Mouse (Mus musculus) hindbrain, embryonic 16.5 days (tissue): ENCODE results near the gene Ano1. TPM values are rescaled to one million over a fixed set of nuclear protein-coding genes. Genes with fewer than 3 reads are reported as not detected.
A peak's percentile ranks its signal among the peaks of the same experiment; 100 is the strongest.

Experiments
- ATAC-seq: fragments of 200-750 bp; cut with Nextera tagmentation; 2 replicates; pipeline ENCODE4 v1.8.0; 2017; ENCODE audit warnings: moderate TSS enrichment, moderate library complexity
- H3K27ac ChIP-seq: fragments of 300-500 bp; sonication (generic); 2 replicates; pipeline ENCODE4 v1.5.1; 2014; ENCODE audit warnings: low read depth, mild to moderate bottlenecking, control low read depth, low read length, moderate library complexity
- H3K27me3 ChIP-seq: fragments of 300-500 bp; sonication (generic); replicated peaks from 2 replicates; pipeline ENCODE4 v1.6.1; 2014; ENCODE audit warnings: low read length; ENCODE audit not compliant: control insufficient read depth, insufficient read depth
- H3K36me3 ChIP-seq: fragments of 300-500 bp; sonication (generic); 2 replicates; pipeline ENCODE4 v1.6.1; 2014; ENCODE audit warnings: mild to moderate bottlenecking, low read length, moderate library complexity, mixed read lengths; ENCODE audit not compliant: control insufficient read depth, insufficient read depth
- H3K4me1 ChIP-seq: fragments of 300-500 bp; sonication (generic); 2 replicates; pipeline ENCODE4 v1.6.1; 2014; ENCODE audit warnings: low read depth, low read length; ENCODE audit not compliant: control insufficient read depth, insufficient read depth
- H3K4me2 ChIP-seq: fragments of 300-500 bp; sonication (generic); 2 replicates; pipeline ENCODE4 v1.6.1; 2014; ENCODE audit warnings: mild to moderate bottlenecking, low read length, control low read depth, moderate library complexity
- H3K4me3 ChIP-seq: fragments of 300-500 bp; sonication (generic); 2 replicates; pipeline ENCODE4 v1.5.1; 2014; ENCODE audit warnings: mild to moderate bottlenecking, low read length, control low read depth, moderate library complexity
- H3K9ac ChIP-seq: fragments of 300-500 bp; sonication (generic); 2 replicates; pipeline ENCODE4 v1.6.1; 2014; ENCODE audit warnings: low read depth, mild to moderate bottlenecking, control low read depth, low read length, moderate library complexity
- H3K9me3 ChIP-seq: fragments of 300-500 bp; sonication (generic); 2 replicates; pipeline ENCODE4 v1.6.1; 2014; ENCODE audit warnings: mild to moderate bottlenecking, low read length, moderate library complexity; ENCODE audit not compliant: control insufficient read depth
- WGBS: fragments of 180-500 bp; shearing (Covaris S2); extraction: QIAGEN DNeasy Blood & Tissue Kit; methylation state at CpG from one replicate; pipeline ENCODE4 v1.1.7; 2014; 5-methylcytosine and 5-hydroxymethylcytosine counted together
- polyA plus RNA-seq: library from polyadenylated mRNA; unstranded; fragments of >200 nt; fragmentation: Nextera tagmentation; extraction: Ambion mirVana; gene quantifications from 2 replicates; pipeline ENCODE4 v1.2.1, GENCODE M21; 2015

Ano1 gene
- polyA plus RNA-seq = 5.2 and 5.7 TPM in 2 replicates

- Histone ChIP-seq H3K36me3 (no peaks in the 10 kb centered on the region), H3K9ac (no peak within 1 kb of the TSS), H3K9me3 (no peaks in the 10 kb centered on the region), H3K4me2 (no peak within 1 kb of the TSS), H3K27ac (no peak within 1 kb of the TSS), H3K4me3 (no peak within 1 kb of the TSS), H3K4me1 (no peaks in the 10 kb centered on the region), H3K27me3 (no peaks in the 10 kb centered on the region)
- no peak for ATAC-seq
- WGBS = 77% methylated on average over 9 of the region's 9 CpGs
These were observed at the start of gene Ano1 for GRCm38 (mm10) chr7:144751833-144752232. Gene Ano1, minus strand, starts transcription at chr7:144751974.

- WGBS = 56% methylated on average over 1 of the region's 1 CpGs
- Histone ChIP-seq H3K27me3 (peaks cover 2% of the 10 kb centered on the region; the same call in 1 of the 2 replicates), H3K4me2 (no peak overlapping the region), H3K9ac (no peak overlapping the region), H3K27ac (no peak overlapping the region), H3K4me3 (no peak overlapping the region), H3K36me3 (no peaks in the 10 kb centered on the region), H3K9me3 (no peaks in the 10 kb centered on the region), H3K4me1 (no peaks in the 10 kb centered on the region; the same call in 1 of the 2 replicates)
- peak; percentile 70 for ATAC-seq
These were observed 46.7 kb upstream of the Ano1 start for GRCm38 (mm10) chr7:144798471-144798870.

- no peaks in the 10 kb centered on the region; the same call in 1 of the 2 replicates for H3K4me1 ChIP-seq
- WGBS = 43% methylated on average over 17 of the region's 17 CpGs
- H3K4me2 ChIP-seq = no peak overlapping the region
- no peak overlapping the region for H3K4me3 ChIP-seq
- no peaks in the 10 kb centered on the region for H3K9me3 ChIP-seq
- H3K36me3 ChIP-seq = no peaks in the 10 kb centered on the region
- H3K9ac ChIP-seq = no peak overlapping the region
- peaks cover 2% of the 10 kb centered on the region; the same call in 1 of the 2 replicates for H3K27me3 ChIP-seq
- peak; percentile 31; the same call in 1 of the 2 replicates for ATAC-seq
- H3K27ac ChIP-seq = 0 out of 2 replicates have a peak overlapping the region, but pooled peaks have one; percentile 32
These were observed 45.4 kb upstream of the Ano1 start for GRCm38 (mm10) chr7:144796986-144797735.

GRCm38 (mm10) chr7:144795976-144796474, 44.3 kb upstream of the Ano1 start:
- peaks cover 2% of the 10 kb centered on the region; the same call in 1 of the 2 replicates for H3K27me3 ChIP-seq
- H3K4me3 ChIP-seq = no peak overlapping the region
- no peak overlapping the region for H3K4me2 ChIP-seq
- no peaks in the 10 kb centered on the region; the same call in 1 of the 2 replicates for H3K4me1 ChIP-seq
- no peak overlapping the region for H3K9ac ChIP-seq
- no peak for ATAC-seq
- WGBS = 87% methylated on average over 9 of the region's 9 CpGs
- no peak overlapping the region for H3K27ac ChIP-seq
- no peaks in the 10 kb centered on the region for H3K36me3 ChIP-seq
- H3K9me3 ChIP-seq = no peaks in the 10 kb centered on the region

GRCm38 (mm10) chr7:144793296-144793695, 41.5 kb upstream of the Ano1 start:
- Histone ChIP-seq H3K36me3 (no peaks in the 10 kb centered on the region), H3K27me3 (no peaks in the 10 kb centered on the region), H3K9ac (no peak overlapping the region), H3K9me3 (no peaks in the 10 kb centered on the region), H3K27ac (no peak overlapping the region), H3K4me1 (no peaks in the 10 kb centered on the region), H3K4me2 (no peak overlapping the region), H3K4me3 (no peak overlapping the region)
- ATAC-seq = no peak
- 84% methylated on average over 10 of the region's 10 CpGs for WGBS

- Histone ChIP-seq H3K27me3 (no peaks in the 10 kb centered on the region), H3K9ac (no peak overlapping the region), H3K4me3 (no peak overlapping the region), H3K4me1 (no peaks in the 10 kb centered on the region), H3K36me3 (no peaks in the 10 kb centered on the region), H3K27ac (no peak overlapping the region), H3K9me3 (no peaks in the 10 kb centered on the region), H3K4me2 (no peak overlapping the region)
- WGBS = 89% methylated on average over 7 of the region's 7 CpGs
- ATAC-seq = no peak
These were observed 39.7 kb upstream of the Ano1 start for GRCm38 (mm10) chr7:144791426-144791825.

- H3K27ac ChIP-seq = no peak overlapping the region
- ATAC-seq = peak; percentile 48; the same call in 1 of the 2 replicates
- no peaks in the 10 kb centered on the region for H3K4me1 ChIP-seq
- no peaks in the 10 kb centered on the region for H3K27me3 ChIP-seq
- no peak overlapping the region for H3K9ac ChIP-seq
- peak overlapping the region; percentile 51 for H3K4me2 ChIP-seq
- WGBS = 53% methylated on average over 36 of the region's 36 CpGs
- H3K36me3 ChIP-seq = no peaks in the 10 kb centered on the region
- H3K4me3 ChIP-seq = peak overlapping the region; percentile 33
- no peaks in the 10 kb centered on the region for H3K9me3 ChIP-seq
These were observed 38.1 kb upstream of the Ano1 start for GRCm38 (mm10) chr7:144789601-144790556.

GRCm38 (mm10) chr7:144788631-144789030, 36.9 kb upstream of the Ano1 start:
- Histone ChIP-seq H3K9ac (no peak overlapping the region), H3K27me3 (no peaks in the 10 kb centered on the region), H3K9me3 (no peaks in the 10 kb centered on the region), H3K4me2 (no peak overlapping the region), H3K4me1 (no peaks in the 10 kb centered on the region), H3K36me3 (no peaks in the 10 kb centered on the region), H3K27ac (no peak overlapping the region), H3K4me3 (no peak overlapping the region)
- ATAC-seq = no peak
- WGBS = 48% methylated on average over 4 of the region's 4 CpGs

- no peak for ATAC-seq
- Histone ChIP-seq H3K9me3 (no peaks in the 10 kb centered on the region), H3K4me2 (no peak overlapping the region), H3K27me3 (no peaks in the 10 kb centered on the region), H3K4me3 (no peak overlapping the region), H3K36me3 (no peaks in the 10 kb centered on the region), H3K9ac (no peak overlapping the region), H3K4me1 (no peaks in the 10 kb centered on the region), H3K27ac (no peak overlapping the region)
- 94% methylated on average over 5 of the region's 5 CpGs for whole genome bisulfite sequencing
These were observed 35.7 kb upstream of the Ano1 start for GRCm38 (mm10) chr7:144787501-144787900.
